Mouse (Mus musculus) left cerebral cortex, postnatal 4 days (tissue): ENCODE measurements at regions not wholly inside any gene's neighbourhood (a gene's known extent, or its start where the extent isn't known, plus 50 kb on each side); places are given as distances from the start of the nearest gene placed in this dataset.
"Not testable (repeated sequence)": the region's sequence is repeated elsewhere in the genome, so short reads cannot be mapped to it uniquely, and the experiment has no call there.

Source experiments
- DNase-seq: peaks from one replicate; pipeline ENCODE4 v3.0.0-alpha.2; 2022
- intact Hi-C: fragments of 180-260 bp; cut with DNase I; formaldehyde crosslinking; loops from one replicate; pipeline ENCODE4 v1.15.1; 2025

- intact Hi-C loops = no loop called here
- DNase-seq = no peak
Measured at GRCm38 (mm10) chr8:18059526-18059925, 918.5 kb downstream of the Defb40 start.

DNA sequence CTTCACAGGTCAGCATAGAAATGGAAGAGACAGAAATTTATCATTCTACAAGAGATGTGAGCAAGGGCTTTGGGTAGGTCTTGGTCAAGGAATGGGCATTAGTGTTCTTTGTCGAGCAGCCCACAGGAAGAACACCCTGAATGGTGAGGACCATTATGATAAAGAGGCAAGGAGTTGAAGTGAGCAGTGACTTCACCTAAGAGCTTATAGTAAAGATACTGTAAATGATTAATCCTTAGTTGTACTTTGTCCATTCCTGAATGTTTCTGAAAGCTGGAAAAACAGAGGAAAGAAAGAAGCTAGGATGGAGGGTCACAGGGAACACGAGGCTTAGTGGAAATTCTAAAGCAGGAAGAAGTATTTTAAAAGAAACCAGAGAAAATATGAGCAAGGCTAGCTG lies 956.9 kb downstream of the Defb40 start:
- intact Hi-C loops = no loop called here
- no peak for DNase-seq

GRCm38 (mm10) chr8:18007567-18007966 lies 970.5 kb downstream of the Defb40 start:
- no peak for DNase-seq
- intact Hi-C loops = no loop called here

GRCm38 (mm10) chr8:18005660-18006059 lies 972.4 kb downstream of the Defb40 start:
- intact Hi-C loops = no loop called here
- DNase-seq = no peak

DNA sequence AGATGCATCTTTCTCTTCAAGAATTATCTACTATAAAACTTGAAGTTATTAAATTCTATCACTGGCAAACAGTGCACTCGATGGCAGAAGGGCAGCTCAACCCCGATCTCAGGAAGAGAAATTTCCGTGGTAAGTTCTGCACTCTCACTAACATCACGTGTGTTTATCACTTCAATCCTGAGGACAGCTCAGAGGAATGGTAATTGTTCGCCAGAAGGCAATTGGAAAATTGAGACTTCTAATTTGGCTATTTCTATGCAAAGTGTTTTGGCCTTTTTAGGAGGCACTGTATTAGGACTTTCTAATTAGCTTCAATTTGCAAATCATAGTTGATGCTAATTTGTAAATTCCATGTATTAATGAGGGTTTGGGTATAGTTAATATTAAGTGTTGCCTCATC lies 977.3 kb downstream of the Defb40 start:
- intact Hi-C loops = no loop called here
- DNase-seq = no peak

DNA sequence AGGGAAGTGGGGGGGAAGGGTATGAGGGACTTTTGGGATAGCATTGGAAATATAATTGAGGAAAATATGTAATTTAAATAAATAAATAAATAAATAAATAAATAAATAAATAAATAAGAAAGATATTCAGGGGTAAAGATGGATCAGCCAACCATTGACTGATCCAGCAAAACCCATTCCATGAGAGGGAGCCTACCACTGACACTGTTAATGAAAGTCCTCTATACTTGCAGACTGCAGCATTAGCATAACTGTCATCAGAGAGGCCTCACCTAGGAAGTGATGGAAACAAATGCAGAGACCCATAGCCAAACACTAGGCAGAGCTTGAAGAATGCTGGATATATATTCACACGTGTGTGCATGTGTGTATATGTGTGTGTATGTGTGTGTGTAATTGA lies 993.3 kb downstream of the Defb40 start:
- intact Hi-C loops = no loop called here
- no peak for DNase-seq

- no peak for DNase-seq
- intact Hi-C loops = no loop called here
Measured at GRCm38 (mm10) chr8:17948848-17949247, 1029.2 kb downstream of the Defb40 start.

DNA sequence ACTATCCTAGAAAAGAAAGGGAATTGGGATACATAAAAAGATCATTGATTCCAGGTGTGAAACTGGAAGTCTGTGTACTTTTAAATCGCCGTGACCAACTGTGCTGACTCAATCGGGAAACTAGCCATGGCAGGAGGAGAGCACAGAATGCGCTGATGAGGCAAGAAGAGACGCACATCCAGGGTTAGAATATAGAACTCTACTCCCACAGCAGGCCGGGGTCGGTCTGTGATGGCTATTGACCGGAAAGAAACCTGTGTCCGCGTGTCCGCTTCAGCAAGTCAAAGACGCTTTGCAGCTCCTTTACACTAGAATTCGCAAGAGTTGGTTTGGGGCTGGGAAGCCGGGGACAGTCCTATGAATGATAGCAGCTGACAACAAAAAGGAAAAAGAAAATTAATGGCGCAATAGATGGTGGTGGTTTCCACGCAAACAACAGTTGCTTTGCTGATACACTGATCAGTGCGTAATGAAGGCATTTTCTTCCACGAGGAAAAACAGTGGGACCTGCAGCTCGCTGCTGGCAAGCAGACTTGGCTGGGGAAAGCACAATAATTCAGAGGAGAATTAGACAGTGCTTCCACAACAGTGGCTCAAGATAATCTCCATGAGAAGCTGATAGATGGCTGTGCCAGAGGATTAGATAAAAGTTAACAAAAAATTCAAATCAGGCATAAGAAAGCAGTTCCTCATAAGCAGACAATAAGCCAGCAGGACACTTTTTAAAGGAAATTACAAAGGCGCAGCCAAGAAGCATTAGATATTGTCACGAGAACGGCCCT lies 1029.8 kb downstream of the Defb40 start:
- intact Hi-C loops = no loop called here
- DNase-seq = no peak

DNA sequence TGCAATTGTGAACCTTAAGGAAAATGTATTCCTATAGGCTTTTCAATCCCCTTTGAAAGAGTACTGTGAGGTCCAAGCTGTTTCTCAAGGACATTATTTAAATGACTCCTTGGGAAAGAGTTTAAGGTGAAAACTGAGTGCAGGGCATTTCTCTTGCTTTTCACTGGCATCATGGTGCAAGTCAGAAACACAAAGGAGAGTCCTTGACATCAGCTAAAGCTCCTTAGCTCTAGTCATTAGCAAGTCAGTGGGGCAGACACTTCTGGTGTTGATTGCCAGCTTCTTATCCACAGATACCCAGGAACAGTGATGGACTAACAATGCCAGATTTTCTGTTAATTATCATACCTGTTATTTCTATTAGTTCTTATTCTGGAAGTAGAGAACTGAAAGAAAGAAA lies 1043.4 kb downstream of the Defb40 start:
- DNase-seq = no peak
- intact Hi-C loops = no loop called here

DNA sequence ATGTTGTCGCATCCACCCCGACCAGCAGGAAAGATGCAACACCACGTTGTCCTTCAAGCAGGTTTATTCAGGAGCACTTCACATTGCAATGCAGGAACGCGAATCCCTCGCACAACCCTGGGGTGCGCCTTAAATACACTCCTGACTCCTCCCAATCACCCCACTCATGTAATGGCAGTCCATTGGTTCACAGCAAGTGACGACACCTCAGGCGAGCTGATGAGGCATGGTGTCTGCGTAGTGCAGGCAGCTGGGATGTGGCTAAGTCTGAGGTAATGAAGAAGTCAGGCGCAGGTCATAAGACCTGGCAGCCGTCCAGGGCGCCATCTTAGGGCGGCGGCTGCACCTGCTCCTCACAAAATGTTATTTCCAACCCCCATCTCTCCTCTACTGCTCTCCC lies 1068.7 kb downstream of the Defb40 start:
- intact Hi-C loops = no loop called here
- DNase-seq = peak; percentile 2

DNA sequence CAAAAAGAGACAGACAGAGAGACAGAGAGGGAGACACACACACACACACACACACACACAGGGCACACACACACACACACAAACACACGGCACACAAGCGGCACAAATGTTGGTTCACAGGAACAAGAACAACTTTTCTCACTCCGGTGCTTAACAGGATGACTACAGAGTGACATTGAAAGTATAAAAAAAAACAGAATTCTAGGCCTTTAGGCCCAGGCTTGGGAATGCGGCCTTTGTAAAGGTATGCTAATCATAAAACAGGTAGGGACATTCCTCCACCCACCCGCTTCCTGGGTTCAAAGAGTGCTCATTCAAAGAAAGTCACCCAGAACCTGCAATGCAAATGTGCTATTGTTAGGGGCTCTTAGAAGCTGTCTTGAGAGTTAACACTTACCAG lies 1089.5 kb downstream of the Defb40 start:
- DNase-seq, intact Hi-C loops: not testable (repeated sequence)

- DNase-seq = no peak
- intact Hi-C loops = no loop called here
Measured at GRCm38 (mm10) chr8:17863388-17863787, 1114.7 kb downstream of the Defb40 start.
